Mouse (Mus musculus) kidney, postnatal 0 days (tissue): ENCODE results near the gene Flrt1. TPM values are rescaled to one million over a fixed set of nuclear protein-coding genes. Genes with fewer than 3 reads are reported as not detected.

ENCODE experiments used
- ATAC-seq: fragments of 200-750 bp; cut with Nextera tagmentation; replicated peaks from 2 replicates; pipeline ENCODE4 v1.8.0; 2017; ENCODE audit warnings: low read depth, moderate number of reproducible peaks, moderate TSS enrichment, moderate library complexity; ENCODE audit not compliant: low FRiP score
- DNase-seq: peaks from one replicate; pipeline ENCODE4 v3.0.0-alpha.2; 2016; ENCODE audit warnings: low spot score
- H3K27ac ChIP-seq: fragments of 300-500 bp; sonication (generic); 2 replicates; pipeline ENCODE4 v1.5.1; 2014; ENCODE audit warnings: mild to moderate bottlenecking
- H3K27me3 ChIP-seq: fragments of 300-500 bp; sonication (generic); 2 replicates; pipeline ENCODE4 v1.6.1; 2014; ENCODE audit warnings: low read length, mixed read lengths; ENCODE audit not compliant: insufficient read depth
- H3K36me3 ChIP-seq: fragments of 300-500 bp; sonication (generic); 2 replicates; pipeline ENCODE4 v1.6.1; 2014; ENCODE audit warnings: low read length, mixed read lengths; ENCODE audit not compliant: insufficient read depth
- H3K4me1 ChIP-seq: fragments of 300-500 bp; sonication (generic); replicated peaks from 2 replicates; pipeline ENCODE4 v1.6.1; 2014; ENCODE audit warnings: antibody characterized with exemption, low read length, mixed read lengths; ENCODE audit not compliant: insufficient read depth
- H3K4me2 ChIP-seq: fragments of 300-500 bp; sonication (generic); 2 replicates; pipeline ENCODE4 v1.6.1; 2014; ENCODE audit warnings: mild to moderate bottlenecking, low read length, moderate library complexity, mixed read lengths
- H3K4me3 ChIP-seq: fragments of 300-500 bp; sonication (generic); replicated peaks from 2 replicates; pipeline ENCODE4 v1.5.1; 2014; ENCODE audit warnings: low read depth, low read length
- H3K9ac ChIP-seq: fragments of 300-500 bp; sonication (generic); 2 replicates; pipeline ENCODE4 v1.6.1; 2014; ENCODE audit warnings: low read depth, low read length
- H3K9me3 ChIP-seq: fragments of 300-500 bp; sonication (generic); replicated peaks from 2 replicates; pipeline ENCODE4 v1.6.1; 2016; ENCODE audit warnings: low read length, inconsistent platforms, mixed read lengths
- CTCF ChIP-seq: IDR thresholded peaks from 2 replicates; pipeline ENCODE4 v1.5.1; 2016; ENCODE audit warnings: antibody characterized with exemption, low read depth, mild to moderate bottlenecking, moderate library complexity
- WGBS: fragments of 180-500 bp; shearing (Covaris S2); extraction: QIAGEN DNeasy Blood & Tissue Kit; methylation state at CpG from one replicate; pipeline ENCODE4 v1.1.7; 2014; 5-methylcytosine and 5-hydroxymethylcytosine counted together
- polyA plus RNA-seq: library from polyadenylated mRNA; unstranded; fragments of >200 nt; fragmentation: Nextera tagmentation; extraction: Ambion mirVana; gene quantifications from 2 replicates; pipeline ENCODE4 v1.2.1, GENCODE M21; 2015

The Flrt1 gene
- polyA plus RNA-seq, 1 experiment from 2014 or later, result 4.8 TPM

GRCm38 (mm10) chr19:7068661-7069531, 36.6 kb downstream of the Flrt1 start:
- Histone ChIP-seq H3K4me1 (peaks cover 30% of the 10 kb centered on the region), H3K9ac (no peak overlapping the region), H3K4me2 (no peak overlapping the region), H3K36me3 (no peaks in the 10 kb centered on the region), H3K9me3 (no peaks in the 10 kb centered on the region), H3K27ac (no peak overlapping the region), H3K4me3 (no peak overlapping the region), H3K27me3 (no peaks in the 10 kb centered on the region)
- DNase-seq (peak; percentile 46), ATAC-seq (no peak)
- 41% methylated on average over 11 of the region's 11 CpGs for WGBS
- peak; percentile 56 for TF ChIP-seq CTCF

GRCm38 (mm10) chr19:7068136-7068535, 37.4 kb downstream of the Flrt1 start:
- Histone ChIP-seq H3K36me3 (no peaks in the 10 kb centered on the region), H3K9ac (no peak overlapping the region), H3K9me3 (no peaks in the 10 kb centered on the region), H3K4me1 (peaks cover 27% of the 10 kb centered on the region), H3K27ac (no peak overlapping the region), H3K4me3 (no peak overlapping the region), H3K27me3 (no peaks in the 10 kb centered on the region), H3K4me2 (no peak overlapping the region; the same call in 1 of the 2 replicates)
- ATAC-seq (0 out of 2 replicates have a peak, but pooled peaks have one; percentile 8), DNase-seq (peak; percentile 90)
- peak; percentile 94 for TF ChIP-seq CTCF
- 3% methylated on average over 14 of the region's 14 CpGs for WGBS

GRCm38 (mm10) chr19:7067344-7068050, 38.0 kb downstream of the Flrt1 start:
- H3K4me3 ChIP-seq, result no peak overlapping the region
- ATAC-seq (no peak), DNase-seq (no peak)
- H3K9ac ChIP-seq, result no peak overlapping the region
- no peaks in the 10 kb centered on the region for H3K27me3 ChIP-seq
- 49% methylated on average over 20 of the region's 20 CpGs for WGBS
- no peak overlapping the region for H3K4me2 ChIP-seq
- TF ChIP-seq CTCF, result no peak
- peaks cover 24% of the 10 kb centered on the region for H3K4me1 ChIP-seq
- H3K36me3 ChIP-seq, result no peaks in the 10 kb centered on the region
- no peak overlapping the region for H3K27ac ChIP-seq
- H3K9me3 ChIP-seq, result no peaks in the 10 kb centered on the region

GRCm38 (mm10) chr19:7066828-7067342, 38.6 kb downstream of the Flrt1 start:
- no peak overlapping the region for H3K9ac ChIP-seq
- TF ChIP-seq CTCF, result no peak
- WGBS, result 25% methylated on average over 7 of the region's 8 CpGs
- no peak overlapping the region for H3K4me3 ChIP-seq
- no peak overlapping the region for H3K27ac ChIP-seq
- no peaks in the 10 kb centered on the region for H3K9me3 ChIP-seq
- peak; percentile 36 for DNase-seq
- peak overlapping the region; percentile 23 for H3K4me2 ChIP-seq
- no peaks in the 10 kb centered on the region for H3K36me3 ChIP-seq
- peaks cover 24% of the 10 kb centered on the region for H3K4me1 ChIP-seq
- no peak for ATAC-seq
- H3K27me3 ChIP-seq, result no peaks in the 10 kb centered on the region

GRCm38 (mm10) chr19:7066034-7066827, 39.3 kb downstream of the Flrt1 start:
- Histone ChIP-seq H3K4me3 (no peak overlapping the region), H3K36me3 (no peaks in the 10 kb centered on the region), H3K4me2 (peak overlapping the region; percentile 23), H3K9ac (0 out of 2 replicates have a peak overlapping the region, but pooled peaks have one; percentile 27), H3K9me3 (no peaks in the 10 kb centered on the region), H3K27me3 (no peaks in the 10 kb centered on the region), H3K4me1 (peaks cover 24% of the 10 kb centered on the region), H3K27ac (no peak overlapping the region)
- ATAC-seq (0 out of 2 replicates have a peak, but pooled peaks have one; percentile 11), DNase-seq (peak; percentile 79)
- TF ChIP-seq CTCF, result peak; percentile 38; the same call in 1 of the 2 replicates
- WGBS, result 39% methylated on average over 15 of the region's 15 CpGs
